Mouse (Mus musculus) G1E (cell line): ENCODE results near the gene Ttc28. TPM values are rescaled to one million over a fixed set of nuclear protein-coding genes. Genes with fewer than 3 reads are reported as not detected.

ENCODE experiments used
- ATAC-seq: 2 replicates; pipeline ENCODE4 v1.8.0; 2016; ENCODE audit warnings: mild to moderate bottlenecking; ENCODE audit not compliant: insufficient number of reproducible peaks, poor library complexity, low FRiP score, severe bottlenecking; ENCODE audit errors: extremely low read depth
- DNase-seq: peaks from one replicate; pipeline ENCODE4 v3.0.0; 2012; ENCODE audit warnings: low spot score
- H3K27me3 ChIP-seq: 2 replicates; pipeline ENCODE4 v1.6.1; 2012; ENCODE audit warnings: mild to moderate bottlenecking, low read length, inconsistent platforms; ENCODE audit not compliant: insufficient read depth
- H3K36me3 ChIP-seq: replicated peaks from 2 replicates; pipeline ENCODE3; 2012; ENCODE audit warnings: mild to moderate bottlenecking, inconsistent platforms
- H3K4me1 ChIP-seq: 2 replicates; pipeline ENCODE4 v1.6.1; 2012; ENCODE audit warnings: low read depth, low read length, inconsistent platforms, mixed read lengths; ENCODE audit not compliant: insufficient read depth
- H3K4me3 ChIP-seq: 2 replicates; pipeline ENCODE4 v1.5.1; 2012; ENCODE audit warnings: low read depth, mild to moderate bottlenecking, inconsistent platforms, low read length, moderate library complexity, mixed read lengths
- H3K9me3 ChIP-seq: replicated peaks from 2 replicates; pipeline ENCODE4 v1.6.1; 2012; ENCODE audit warnings: inconsistent platforms
- CTCF ChIP-seq: IDR thresholded peaks from 2 replicates; pipeline ENCODE4 v1.5.1; 2012; ENCODE audit warnings: low read depth, low read length, inconsistent platforms, mixed read lengths
- GATA1 ChIP-seq: IDR thresholded peaks from 2 replicates; pipeline ENCODE4 v1.6.1; 2012; ENCODE audit warnings: borderline replicate concordance, low read length, inconsistent platforms, mixed read lengths
- GATA2 ChIP-seq: IDR thresholded peaks from 2 replicates; pipeline ENCODE4 v1.6.1; 2012; ENCODE audit warnings: low read depth, low read length, inconsistent platforms, borderline replicate concordance
- POLR2AphosphoS5 ChIP-seq: IDR thresholded peaks from 2 replicates; pipeline ENCODE4 v1.6.1; 2012; ENCODE audit warnings: low read depth, low read length, inconsistent platforms; ENCODE audit not compliant: insufficient replicate concordance
- TAL1 ChIP-seq: conservative IDR thresholded peaks from 2 replicates; pipeline ENCODE4 v1.6.1; 2012; ENCODE audit warnings: low read depth, low read length, inconsistent platforms, mixed read lengths
- polyA plus RNA-seq: library from polyadenylated mRNA; stranded (reverse); fragments of >175 nt; gene quantifications from 2 replicates; pipeline ENCODE4 v1.2.3, GENCODE M21; 2012
- total RNA-seq, 2 experiments: library from RNA; stranded (forward) in 1 of 2; stranded (reverse) in 1 of 2; fragments of 200-1000 nt in 1 of 2; fragments of >200 nt in 1 of 2; fragmentation: Nextera tagmentation in 1 of 2; gene quantifications; 2 replicates each; pipeline ENCODE4 v1.2.3; 2014 to 2017

Ttc28 gene
- total and polyA plus RNA-seq, 3 experiments, result 0.28 to 2.0 (median 0.55) TPM

DNA sequence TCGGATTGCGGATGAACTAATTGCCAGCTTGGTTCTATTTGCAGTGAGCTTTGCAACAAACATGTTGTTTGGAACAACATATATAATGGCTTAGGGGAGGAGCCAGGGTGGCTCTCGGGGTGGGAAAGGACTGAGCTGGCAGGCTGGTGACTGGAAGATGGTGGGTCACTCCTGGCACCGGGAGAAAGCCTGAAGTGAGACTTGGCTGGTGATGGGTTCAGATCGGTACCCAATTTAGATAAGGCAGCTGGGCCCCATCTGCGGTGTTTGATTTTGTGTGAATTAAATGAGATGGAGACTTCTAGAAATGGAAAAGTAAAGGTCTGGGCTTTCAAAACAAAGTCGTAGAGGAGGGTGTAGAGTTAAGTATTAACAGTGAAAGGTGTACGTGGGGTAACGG is 142.7 kb downstream of the Ttc28 start:
- Histone ChIP-seq H3K4me1 (no peaks in the 10 kb centered on the region), H3K9me3 (no peaks in the 10 kb centered on the region), H3K36me3 (no peaks in the 10 kb centered on the region), H3K27me3 (no peaks in the 10 kb centered on the region; the same call in 1 of the 2 replicates), H3K4me3 (no peak overlapping the region)
- ATAC-seq (no peak), DNase-seq (no peak)
- TF ChIP-seq GATA1 (no peak), POLR2AphosphoS5 (no peak), TAL1 (no peak), GATA2 (no peak), CTCF (no peak)

DNA sequence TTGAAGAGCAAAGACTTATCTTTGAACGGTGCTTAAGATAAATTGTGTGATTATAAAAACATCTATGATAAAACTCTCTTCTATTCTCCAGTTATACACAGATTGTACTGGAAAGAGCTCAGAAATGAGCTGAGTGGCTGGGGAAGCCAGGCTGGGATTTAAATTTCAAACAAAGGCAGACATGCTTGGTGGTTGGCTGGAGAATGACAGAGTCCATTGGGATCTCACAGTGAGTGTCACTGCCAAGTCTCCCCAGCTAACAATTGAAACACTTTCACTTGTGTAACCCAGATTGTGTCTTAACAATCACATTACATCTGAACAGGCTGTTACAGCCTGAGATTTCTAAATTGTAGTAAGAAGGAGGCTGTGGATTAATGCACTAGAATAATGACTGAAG is 143.3 kb downstream of the Ttc28 start:
- no peak for ATAC-seq
- TF ChIP-seq POLR2AphosphoS5, result no peak
- no peak for TF ChIP-seq CTCF
- TF ChIP-seq GATA2, result no peak
- TF ChIP-seq TAL1, result no peak
- TF ChIP-seq GATA1, result no peak

DNA sequence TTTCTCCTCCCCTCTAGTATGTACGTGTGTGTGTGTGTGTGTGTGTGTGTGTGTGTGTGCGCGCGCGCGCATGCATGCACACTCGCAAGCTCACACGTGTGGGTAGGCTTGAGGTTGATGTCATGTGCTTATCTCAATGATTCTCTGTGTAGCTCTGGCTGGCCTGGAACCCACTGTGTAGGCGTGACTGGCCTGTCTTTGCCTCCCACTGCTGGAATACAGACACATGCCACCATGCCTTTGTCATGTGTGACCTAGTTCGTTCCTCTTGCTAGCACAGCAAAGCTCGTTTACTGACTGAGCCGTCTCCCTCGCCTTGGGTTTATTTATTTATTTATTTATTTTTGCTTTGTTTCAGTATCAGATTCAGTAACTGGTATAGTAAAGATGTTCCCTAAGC is 145.0 kb downstream of the Ttc28 start:
- Histone ChIP-seq H3K4me3 (no peak overlapping the region), H3K27me3 (no peaks in the 10 kb centered on the region), H3K4me1 (no peaks in the 10 kb centered on the region), H3K36me3 (no peaks in the 10 kb centered on the region), H3K9me3 (no peaks in the 10 kb centered on the region)
- TF ChIP-seq CTCF, result no peak
- TF ChIP-seq GATA2, result no peak
- no peak for TF ChIP-seq GATA1
- no peak for TF ChIP-seq TAL1
- TF ChIP-seq POLR2AphosphoS5, result no peak
- DNase-seq, result no peak
- no peak for ATAC-seq

More for the DNA sequence above, 143.3 kb downstream of the Ttc28 start:
- Histone ChIP-seq H3K4me3 (no peak overlapping the region), H3K27me3 (no peaks in the 10 kb centered on the region), H3K4me1 (no peaks in the 10 kb centered on the region), H3K9me3 (no peaks in the 10 kb centered on the region), H3K36me3 (no peaks in the 10 kb centered on the region)
- no peak for DNase-seq

DNA sequence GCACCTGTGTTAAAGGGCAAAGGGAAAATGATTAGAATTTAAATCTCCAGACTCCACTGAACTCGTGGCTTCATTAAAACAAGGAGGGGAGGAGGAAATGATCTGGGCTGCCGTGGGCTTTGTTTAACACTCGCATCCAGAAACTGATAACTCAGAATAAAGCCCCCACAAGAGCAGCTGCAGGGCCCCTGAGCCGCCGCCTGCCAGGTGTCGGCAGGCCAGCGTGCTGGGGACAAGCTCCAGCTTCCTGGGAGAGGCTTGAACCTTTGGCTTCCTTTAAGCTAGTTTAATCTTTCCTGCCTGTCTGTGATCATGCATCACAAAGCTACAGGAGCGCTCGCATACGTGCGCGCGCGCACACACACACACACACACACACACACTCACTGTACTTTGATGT is 145.9 kb downstream of the Ttc28 start:
- no peak for DNase-seq
- no peak overlapping the region for H3K4me3 ChIP-seq
- H3K4me1 ChIP-seq, result no peaks in the 10 kb centered on the region
- H3K36me3 ChIP-seq, result no peaks in the 10 kb centered on the region
- no peaks in the 10 kb centered on the region; the same call in 1 of the 2 replicates for H3K27me3 ChIP-seq
- TF ChIP-seq GATA2 (no peak), POLR2AphosphoS5 (no peak), GATA1 (no peak), TAL1 (no peak), CTCF (no peak)
- no peaks in the 10 kb centered on the region for H3K9me3 ChIP-seq
- no peak for ATAC-seq

DNA sequence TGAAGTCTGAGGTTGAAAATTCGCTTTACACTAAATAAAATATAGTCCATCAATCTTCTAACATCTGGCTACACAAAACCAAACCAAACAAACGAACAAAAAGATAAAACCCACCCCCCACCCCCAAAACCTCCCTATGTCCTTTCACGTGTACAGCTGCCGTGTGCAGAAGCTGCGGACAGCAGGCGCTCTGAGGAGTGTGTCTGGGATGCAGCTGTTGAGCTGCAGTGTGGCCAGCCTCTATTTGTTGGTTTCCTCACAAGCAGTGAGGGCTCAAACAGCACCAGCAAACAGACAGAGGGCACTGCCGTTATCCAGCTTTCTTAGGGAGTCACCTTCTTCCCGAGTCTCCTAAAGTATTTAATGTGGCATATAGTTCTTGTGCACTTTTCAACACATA is 146.6 kb downstream of the Ttc28 start:
- no peak overlapping the region for H3K4me3 ChIP-seq
- no peaks in the 10 kb centered on the region for H3K9me3 ChIP-seq
- ATAC-seq, result no peak
- no peaks in the 10 kb centered on the region for H3K36me3 ChIP-seq
- no peak for TF ChIP-seq TAL1
- no peak for TF ChIP-seq GATA1
- TF ChIP-seq GATA2, result no peak
- TF ChIP-seq CTCF, result no peak
- TF ChIP-seq POLR2AphosphoS5, result no peak
- no peaks in the 10 kb centered on the region; the same call in 1 of the 2 replicates for H3K27me3 ChIP-seq
- no peak for DNase-seq
- no peaks in the 10 kb centered on the region for H3K4me1 ChIP-seq

DNA sequence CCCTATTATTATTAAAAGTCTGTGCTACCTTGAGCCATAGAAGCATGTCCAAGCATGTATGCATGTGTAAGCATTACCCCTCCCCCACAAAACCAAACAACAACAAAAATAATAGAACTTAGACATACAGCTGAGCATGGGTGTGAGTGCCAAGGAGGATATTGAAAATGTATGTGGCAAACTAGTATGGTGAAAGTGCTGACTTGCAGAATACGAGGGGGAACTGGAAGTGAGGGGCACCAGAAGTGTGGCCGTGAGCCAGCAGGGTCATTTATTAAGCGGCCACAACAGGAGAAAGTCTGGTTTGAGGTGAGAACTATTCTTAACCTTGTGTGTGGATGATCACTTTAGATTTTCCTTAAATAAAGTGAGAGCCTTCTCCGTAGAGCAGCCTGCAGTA is 148.7 kb downstream of the Ttc28 start:
- Histone ChIP-seq H3K36me3 (no peaks in the 10 kb centered on the region), H3K4me3 (no peak overlapping the region), H3K9me3 (no peaks in the 10 kb centered on the region), H3K27me3 (no peaks in the 10 kb centered on the region; the same call in 1 of the 2 replicates), H3K4me1 (no peaks in the 10 kb centered on the region)
- no peak for TF ChIP-seq GATA2
- no peak for TF ChIP-seq GATA1
- no peak for TF ChIP-seq POLR2AphosphoS5
- no peak for TF ChIP-seq TAL1
- TF ChIP-seq CTCF, result no peak
- no peak for DNase-seq
- ATAC-seq, result no peak

DNA sequence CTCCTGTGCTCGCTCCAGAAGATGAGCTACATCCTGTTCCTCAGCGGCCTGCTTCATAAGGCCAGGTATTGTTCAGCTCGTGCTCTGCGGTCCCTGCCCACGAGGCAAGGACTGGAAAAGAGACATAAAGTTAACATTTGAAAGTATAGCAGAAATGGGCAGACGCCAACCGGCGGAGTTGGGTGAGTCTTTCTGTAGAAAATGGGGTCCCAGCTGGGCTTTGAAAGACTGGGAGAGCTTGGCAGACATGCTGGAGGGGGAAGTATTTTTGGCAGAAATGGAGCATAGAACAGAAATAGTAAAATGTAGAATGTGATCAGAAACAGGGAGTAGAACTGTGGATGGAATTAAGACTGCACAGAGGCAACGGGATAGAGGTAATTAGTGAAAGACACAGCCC is 149.3 kb downstream of the Ttc28 start:
- no peak overlapping the region for H3K4me3 ChIP-seq
- no peaks in the 10 kb centered on the region; the same call in 1 of the 2 replicates for H3K27me3 ChIP-seq
- no peak for DNase-seq
- ATAC-seq, result no peak
- H3K9me3 ChIP-seq, result no peaks in the 10 kb centered on the region
- no peaks in the 10 kb centered on the region for H3K36me3 ChIP-seq
- no peaks in the 10 kb centered on the region for H3K4me1 ChIP-seq
- TF ChIP-seq CTCF (no peak), GATA1 (no peak), POLR2AphosphoS5 (no peak), GATA2 (no peak), TAL1 (no peak)
